ENCODE assay signal across 10 mouse cellular contexts in the genomic region with DNA sequence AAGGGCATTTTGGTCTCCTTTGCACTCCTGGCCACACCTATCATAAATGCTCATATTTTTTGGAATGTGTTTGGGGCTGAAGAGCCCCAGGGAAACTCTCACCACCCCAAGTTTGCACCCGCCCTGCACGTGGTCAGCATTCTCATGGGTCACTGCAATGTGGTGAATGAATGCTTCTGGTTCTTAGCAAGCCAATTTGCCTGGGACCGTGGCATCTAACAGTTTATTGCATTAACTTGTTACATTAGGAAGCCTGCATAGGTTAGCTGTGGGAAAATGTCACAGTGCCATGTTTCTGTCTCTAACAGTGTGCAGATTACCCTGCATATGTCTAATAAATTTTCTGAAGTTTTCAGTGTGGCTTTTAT.
"Had no signal": no experiment of that assay in that cellular context is flagged by ENCODE, and none has a peak within 500 bp of the region (broad histone marks: within the 10 kb centered on the region; RNA-seq: fewer than 3 reads in every experiment).

No protein-coding gene starts in this region.

- H3K27ac ChIP-seq: kidney, embryonic 15.5 days; limb, embryonic 12.5 days; liver, embryonic 14.5 days; midbrain, embryonic 13.5 days; neural tube, embryonic 15.5 days had no signal

- H3K9ac ChIP-seq: kidney, embryonic 15.5 days; limb, embryonic 12.5 days; liver, embryonic 14.5 days; midbrain, embryonic 13.5 days; neural tube, embryonic 15.5 days had no signal

- H3K4me1 ChIP-seq: kidney, embryonic 15.5 days; limb, embryonic 12.5 days; midbrain, embryonic 13.5 days; neural tube, embryonic 15.5 days had no signal

- H3K36me3 ChIP-seq: kidney, embryonic 15.5 days; limb, embryonic 12.5 days; midbrain, embryonic 13.5 days; neural tube, embryonic 15.5 days had no signal

- H3K4me3 ChIP-seq: kidney, embryonic 15.5 days; limb, embryonic 12.5 days; midbrain, embryonic 13.5 days; neural tube, embryonic 15.5 days had no signal

- H3K9me3 ChIP-seq: kidney, embryonic 15.5 days; limb, embryonic 12.5 days; midbrain, embryonic 13.5 days; neural tube, embryonic 15.5 days had no signal

- H3K27me3 ChIP-seq: kidney, embryonic 15.5 days; limb, embryonic 12.5 days; midbrain, embryonic 13.5 days; neural tube, embryonic 15.5 days had no signal

- ATAC-seq: midbrain, embryonic 13.5 days had no signal

- H3K4me2 ChIP-seq: kidney, embryonic 15.5 days; limb, embryonic 12.5 days; midbrain, embryonic 13.5 days; neural tube, embryonic 15.5 days had no signal

- DNase-seq: kidney, postnatal 14 days; lung, adult 18-20 months; right cerebral cortex, adult 18-20 months; right cerebral cortex, postnatal 25 days; thymus, postnatal 4 days had no signal
